Mouse (Mus musculus) lung, embryonic 16.5 days (tissue): ENCODE results near the gene Gadd45b. TPM values are rescaled to one million over a fixed set of nuclear protein-coding genes. Genes with fewer than 3 reads are reported as not detected.

Experiments
- ATAC-seq: fragments of 200-750 bp; cut with Nextera tagmentation; 2 replicates; pipeline ENCODE4 v1.8.0; 2017; ENCODE audit warnings: low read depth, mild to moderate bottlenecking, moderate library complexity
- H3K27ac ChIP-seq: fragments of 300-500 bp; sonication (generic); 2 replicates; pipeline ENCODE4 v1.5.1; 2014; ENCODE audit warnings: mild to moderate bottlenecking, control low read depth, low read length
- H3K27me3 ChIP-seq: fragments of 300-500 bp; sonication (generic); 2 replicates; pipeline ENCODE4 v1.6.1; 2014; ENCODE audit warnings: low read depth, low read length, mixed read lengths; ENCODE audit not compliant: control insufficient read depth, insufficient read depth
- H3K36me3 ChIP-seq: fragments of 300-500 bp; sonication (generic); 2 replicates; pipeline ENCODE4 v1.6.1; 2014; ENCODE audit warnings: low read length; ENCODE audit not compliant: control insufficient read depth, insufficient read depth
- H3K4me1 ChIP-seq: fragments of 300-500 bp; sonication (generic); replicated peaks from 2 replicates; pipeline ENCODE4 v1.6.1; 2014; ENCODE audit warnings: low read length, mixed read lengths; ENCODE audit not compliant: control insufficient read depth, insufficient read depth
- H3K4me2 ChIP-seq: fragments of 300-500 bp; sonication (generic); 2 replicates; pipeline ENCODE4 v1.6.1; 2014; ENCODE audit warnings: low read depth, low read length, control low read depth
- H3K4me3 ChIP-seq: fragments of 300-500 bp; sonication (generic); 2 replicates; pipeline ENCODE4 v1.5.1; 2014; ENCODE audit warnings: mild to moderate bottlenecking, low read length, control low read depth
- H3K9ac ChIP-seq: fragments of 300-500 bp; sonication (generic); 2 replicates; pipeline ENCODE4 v1.6.1; 2014; ENCODE audit warnings: low read length, control low read depth
- H3K9me3 ChIP-seq: fragments of 300-500 bp; sonication (generic); 2 replicates; pipeline ENCODE4 v1.6.1; 2016; ENCODE audit warnings: low read length; ENCODE audit not compliant: control insufficient read depth
- WGBS: fragments of 180-500 bp; shearing (Covaris S2); extraction: QIAGEN DNeasy Blood & Tissue Kit; methylation state at CpG from one replicate; pipeline ENCODE4 v1.1.7; 2014; 5-methylcytosine and 5-hydroxymethylcytosine counted together
- polyA plus RNA-seq: library from polyadenylated mRNA; unstranded; fragments of >200 nt; fragmentation: Nextera tagmentation; extraction: Ambion mirVana; gene quantifications from 2 replicates; pipeline ENCODE4 v1.2.1, GENCODE M21; 2015

Gene Gadd45b
- polyA plus RNA-seq, 1 experiment from 2014 or later = 57.3 TPM

GRCm38 (mm10) chr10:80956385-80956784, 26.5 kb downstream of the Gadd45b start:
- Histone ChIP-seq H3K4me3 (no peak overlapping the region), H3K9me3 (no peaks in the 10 kb centered on the region), H3K9ac (no peak overlapping the region), H3K27me3 (no peaks in the 10 kb centered on the region), H3K36me3 (no peaks in the 10 kb centered on the region), H3K27ac (no peak overlapping the region), H3K4me2 (no peak overlapping the region), H3K4me1 (peaks cover 22% of the 10 kb centered on the region)
- WGBS = 92% methylated on average over 8 of the region's 8 CpGs
- ATAC-seq = no peak

DNA sequence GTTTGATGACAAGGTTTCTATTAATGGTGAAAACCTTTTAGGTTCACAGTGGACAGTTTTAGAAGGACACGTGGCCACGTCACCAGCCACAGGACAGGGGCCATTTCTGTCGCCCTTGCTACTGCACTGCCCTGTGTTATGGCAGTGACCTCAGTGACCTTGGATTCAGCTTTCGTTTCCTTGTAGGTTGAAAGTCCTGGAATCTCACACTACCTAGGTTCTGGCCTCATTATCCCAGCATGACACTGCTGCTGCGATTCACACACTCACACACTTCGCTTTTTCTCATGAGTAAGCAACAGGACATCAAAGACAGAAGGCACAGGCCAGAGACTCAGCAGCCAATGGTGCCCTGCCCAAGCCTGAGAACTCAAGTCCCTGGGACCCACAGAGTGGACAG, 27.0 kb downstream of the Gadd45b start:
- H3K4me1 ChIP-seq = peaks cover 27% of the 10 kb centered on the region
- H3K9me3 ChIP-seq = no peaks in the 10 kb centered on the region
- no peak overlapping the region for H3K9ac ChIP-seq
- H3K27me3 ChIP-seq = no peaks in the 10 kb centered on the region
- no peak for ATAC-seq
- H3K4me3 ChIP-seq = no peak overlapping the region
- no peak overlapping the region for H3K27ac ChIP-seq
- H3K4me2 ChIP-seq = no peak overlapping the region
- WGBS = 83% methylated on average over 6 of the region's 6 CpGs
- H3K36me3 ChIP-seq = no peaks in the 10 kb centered on the region

DNA sequence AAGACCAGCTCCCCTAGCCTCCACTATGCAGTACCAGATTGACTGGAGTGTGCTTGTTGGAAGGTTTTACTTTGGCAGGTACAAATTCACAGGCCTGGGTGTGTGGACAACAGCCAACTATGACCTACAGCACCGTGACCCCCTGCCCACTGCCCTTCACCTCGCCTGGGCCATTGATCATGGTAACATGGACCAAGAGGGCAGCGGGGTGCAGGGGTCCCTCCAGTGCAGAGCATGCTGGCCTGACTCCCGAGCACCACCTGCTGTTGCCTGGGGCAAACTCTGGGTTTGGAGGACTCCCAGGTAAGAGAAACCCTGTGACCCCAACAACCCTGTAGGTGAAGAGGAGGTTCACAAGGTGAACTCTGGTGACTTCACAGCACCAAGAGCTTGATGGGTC, 27.9 kb downstream of the Gadd45b start:
- H3K4me1 ChIP-seq = peaks cover 36% of the 10 kb centered on the region
- H3K27ac ChIP-seq = no peak overlapping the region
- WGBS = 67% methylated on average over 4 of the region's 4 CpGs
- no peak overlapping the region for H3K4me3 ChIP-seq
- H3K36me3 ChIP-seq = no peaks in the 10 kb centered on the region
- H3K9ac ChIP-seq = no peak overlapping the region
- H3K27me3 ChIP-seq = no peaks in the 10 kb centered on the region
- H3K4me2 ChIP-seq = no peak overlapping the region
- H3K9me3 ChIP-seq = no peaks in the 10 kb centered on the region
- ATAC-seq = no peak

DNA sequence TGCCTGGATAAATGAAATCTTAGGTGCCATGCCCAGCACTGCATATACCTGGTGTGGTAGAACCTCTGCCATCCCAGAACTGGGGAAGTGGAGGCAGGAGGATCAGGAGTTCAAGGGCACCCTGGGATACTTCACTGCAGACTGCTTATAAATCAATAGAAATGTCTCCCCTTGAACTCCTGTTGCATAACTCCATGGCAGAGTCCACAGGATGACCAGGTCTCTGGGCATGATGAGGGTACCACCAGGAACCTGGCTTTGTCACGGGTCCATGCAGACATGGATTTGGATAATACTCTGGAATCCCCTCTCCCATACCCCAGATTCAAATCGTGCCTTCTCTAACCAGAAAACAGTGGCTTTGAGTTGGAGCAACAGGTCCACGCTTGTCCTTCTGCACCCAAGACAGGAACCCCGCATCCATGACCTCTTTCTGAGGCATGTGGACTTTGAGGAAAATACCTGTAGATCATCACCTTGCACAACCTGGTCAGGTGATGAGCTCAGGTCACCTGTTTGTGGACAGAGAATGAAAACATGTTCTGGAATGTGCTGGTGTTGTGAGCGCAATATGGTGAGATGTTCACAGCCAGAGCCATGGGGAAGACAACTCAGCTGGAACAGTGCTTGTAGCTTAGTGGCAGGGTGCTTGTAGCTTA, 29.2 kb downstream of the Gadd45b start:
- Histone ChIP-seq H3K27me3 (no peaks in the 10 kb centered on the region), H3K4me1 (peaks cover 49% of the 10 kb centered on the region), H3K36me3 (no peaks in the 10 kb centered on the region), H3K9me3 (no peaks in the 10 kb centered on the region), H3K27ac (no peak overlapping the region), H3K9ac (no peak overlapping the region), H3K4me2 (no peak overlapping the region), H3K4me3 (no peak overlapping the region)
- no peak for ATAC-seq
- 91% methylated on average over 5 of the region's 5 CpGs for WGBS

- H3K4me1 ChIP-seq = peaks cover 46% of the 10 kb centered on the region
- H3K4me2 ChIP-seq = peak overlapping the region; percentile 30
- H3K27ac ChIP-seq = peak overlapping the region; percentile 99
- no peaks in the 10 kb centered on the region for H3K9me3 ChIP-seq
- 13% methylated on average over 12 of the region's 16 CpGs for WGBS
- H3K27me3 ChIP-seq = no peaks in the 10 kb centered on the region
- peak; percentile 59 for ATAC-seq
- no peaks in the 10 kb centered on the region for H3K36me3 ChIP-seq
- H3K4me3 ChIP-seq = no peak overlapping the region
- H3K9ac ChIP-seq = peak overlapping the region; percentile 63
Observed at GRCm38 (mm10) chr10:80960551-80961508, 31.0 kb downstream of the Gadd45b start.

- Histone ChIP-seq H3K27me3 (no peaks in the 10 kb centered on the region), H3K9ac (peak overlapping the region; percentile 57), H3K4me3 (no peak overlapping the region), H3K36me3 (no peaks in the 10 kb centered on the region), H3K9me3 (no peaks in the 10 kb centered on the region), H3K4me2 (no peak overlapping the region), H3K27ac (peak overlapping the region; percentile 99), H3K4me1 (peaks cover 56% of the 10 kb centered on the region)
- peak; percentile 52 for ATAC-seq
- 5% methylated on average over 10 of the region's 10 CpGs for WGBS
Observed at GRCm38 (mm10) chr10:80962051-80962472, 32.2 kb downstream of the Gadd45b start.

- H3K4me2 ChIP-seq = no peak overlapping the region
- peak; percentile 56 for ATAC-seq
- 29% methylated on average over 5 of the region's 5 CpGs for WGBS
Observed at GRCm38 (mm10) chr10:80962585-80962984, 32.7 kb downstream of the Gadd45b start.

GRCm38 (mm10) chr10:80963031-80963975, 33.4 kb downstream of the Gadd45b start:
- Histone ChIP-seq H3K27ac (peak overlapping the region; percentile 99), H3K9me3 (no peaks in the 10 kb centered on the region), H3K4me3 (no peak overlapping the region), H3K27me3 (no peaks in the 10 kb centered on the region), H3K4me1 (peaks cover 62% of the 10 kb centered on the region), H3K4me2 (no peak overlapping the region), H3K9ac (peak overlapping the region; percentile 32), H3K36me3 (no peaks in the 10 kb centered on the region)
- WGBS = 18% methylated on average over 12 of the region's 12 CpGs
- ATAC-seq = peak; percentile 75

More at GRCm38 (mm10) chr10:80962585-80962984, 32.7 kb downstream of the Gadd45b start:
- no peaks in the 10 kb centered on the region for H3K9me3 ChIP-seq
- peaks cover 61% of the 10 kb centered on the region for H3K4me1 ChIP-seq
- no peaks in the 10 kb centered on the region for H3K36me3 ChIP-seq
- no peaks in the 10 kb centered on the region for H3K27me3 ChIP-seq
- peak overlapping the region; percentile 99 for H3K27ac ChIP-seq
- no peak overlapping the region for H3K9ac ChIP-seq
- no peak overlapping the region for H3K4me3 ChIP-seq
